Mouse (Mus musculus): ENCODE measurements around the gene Olfr906.

DNA sequence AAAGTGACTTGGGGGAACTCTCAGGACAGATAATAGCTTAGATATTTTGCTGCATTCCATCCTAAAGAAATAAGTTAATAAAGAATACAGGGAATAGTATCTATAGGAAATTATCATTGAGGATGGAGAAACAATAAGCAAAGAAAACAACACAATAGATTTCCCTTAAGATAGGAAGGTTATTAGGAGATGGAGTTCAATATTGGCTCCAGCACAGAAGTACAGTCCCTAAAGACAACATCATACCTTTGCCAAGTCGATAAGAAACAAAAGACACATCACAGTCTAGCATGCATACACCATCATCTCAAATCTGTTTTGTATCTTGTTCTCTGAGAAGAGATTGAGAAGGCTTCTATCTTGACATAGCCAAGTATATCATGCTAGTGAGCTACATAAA, 34.4 kb downstream of the Olfr906 start, which contains the start of gene Olfr911-ps1:
- no peak for TF ChIP-seq RCOR1 (conservative IDR thresholded peaks at IDR 0.05; ENCODE audit: low read depth, low read length)
- no peak for TF ChIP-seq MEF2A (IDR thresholded peaks at IDR 0.05; ENCODE audit: borderline replicate concordance, low read depth, low read length)
- TF ChIP-seq EP300 (IDR thresholded peaks at IDR 0.05; ENCODE audit: low read length): no peak
- TF ChIP-seq ZKSCAN1 (IDR thresholded peaks at IDR 0.05; ENCODE audit: borderline replicate concordance, low read depth, low read length): no peak
- no peak for TF ChIP-seq GABPA (IDR thresholded peaks at IDR 0.05; ENCODE audit: insufficient replicate concordance, low read depth, low read length)
- no peak for TF ChIP-seq E2F4 (IDR thresholded peaks at IDR 0.05; ENCODE audit: insufficient replicate concordance, low read depth, low read length)
- no peak for TF ChIP-seq POLR2A (IDR thresholded peaks at IDR 0.05; ENCODE audit: low read depth, low read length)
- TF ChIP-seq ZC3H11A (IDR thresholded peaks at IDR 0.05; ENCODE audit: low read depth, low read length): no peak
- TF ChIP-seq NRF1 (IDR thresholded peaks at IDR 0.05; ENCODE audit: low read depth, low read length): no peak
- no peak for TF ChIP-seq CTCF (conservative IDR thresholded peaks at IDR 0.05 in 1 of 2, IDR thresholded peaks at IDR 0.05 in 1 of 2; ENCODE audit: low read depth in 2 of 2, low read length in 2 of 2)
- no peak for TF ChIP-seq KAT2A (IDR thresholded peaks at IDR 0.05; ENCODE audit: insufficient replicate concordance, low read length)
- TF ChIP-seq MAFK (IDR thresholded peaks at IDR 0.05; ENCODE audit: insufficient replicate concordance, low read length): no peak

Measured in CH12.LX (cell line).